Mouse (Mus musculus) CH12.LX (cell line): ENCODE data around the gene St8sia1. TPM values are rescaled to one million over a fixed set of nuclear protein-coding genes. Genes with fewer than 3 reads are reported as not detected.

Source experiments
- DNase-seq: peaks from one replicate; pipeline ENCODE4 v3.0.0-alpha.2; 2013; ENCODE audit errors: extremely low read depth
- H3K27ac ChIP-seq: 2 replicates; pipeline ENCODE4 v1.5.1; 2012; ENCODE audit warnings: low read depth, mild to moderate bottlenecking, control low read depth, moderate library complexity; ENCODE audit not compliant: insufficient read depth
- H3K27me3 ChIP-seq: replicated peaks from 2 replicates; pipeline ENCODE3; 2012; ENCODE audit warnings: inconsistent platforms
- H3K36me3 ChIP-seq, 2 experiments: replicated peaks in 1 of 2; 2 replicates each; pipeline versions ENCODE3 to v1.6.1; 2012; ENCODE audit warnings: inconsistent platforms in 1 of 2, low read length in 1 of 2, mild to moderate bottlenecking in 1 of 2, mixed read lengths in 1 of 2, moderate library complexity in 1 of 2; ENCODE audit not compliant: control insufficient read depth in 1 of 2, insufficient read depth in 1 of 2
- H3K4me1 ChIP-seq, 2 experiments: 2 replicates each; pipeline ENCODE4 v1.6.1; 2012; ENCODE audit warnings: inconsistent platforms in 1 of 2, moderate library complexity in 1 of 2; ENCODE audit not compliant: insufficient read depth in 2 of 2, control insufficient read depth in 1 of 2
- H3K4me2 ChIP-seq: 2 replicates; pipeline ENCODE4 v1.6.1; 2012; ENCODE audit warnings: low read depth, mild to moderate bottlenecking, control low read depth; ENCODE audit not compliant: poor library complexity, insufficient read depth, severe bottlenecking
- H3K4me3 ChIP-seq, 3 experiments: fragments of 150-350 bp in 1 of 3; sonication (generic) in 1 of 3; replicated peaks in 1 of 3; 2 replicates each; pipeline versions ENCODE3 to v1.5.1; 2011 to 2012; ENCODE audit warnings: low read depth in 2 of 3, low read length in 2 of 3, mild to moderate bottlenecking in 2 of 3, moderate library complexity in 2 of 3, control low read depth in 1 of 3, improper control_type of control experiment in 1 of 3, inconsistent platforms in 1 of 3, mixed read lengths in 1 of 3; ENCODE audit not compliant: poor library complexity in 1 of 3
- H3K79me2 ChIP-seq: replicated peaks from 2 replicates; pipeline ENCODE4 v1.6.1; 2012; ENCODE audit warnings: mild to moderate bottlenecking, moderate library complexity; ENCODE audit not compliant: control insufficient read depth, poor library complexity, insufficient read depth, severe bottlenecking; ENCODE audit errors: extremely low read depth
- H3K9ac ChIP-seq: 2 replicates; pipeline ENCODE4 v1.6.1; 2012; ENCODE audit warnings: low read depth, mild to moderate bottlenecking, control low read depth, moderate library complexity; ENCODE audit not compliant: insufficient read depth
- H3K9me3 ChIP-seq: replicated peaks from 2 replicates; pipeline ENCODE3; 2012; ENCODE audit warnings: low read length, inconsistent platforms, mixed read lengths
- CHD1 ChIP-seq: IDR thresholded peaks from 2 replicates; pipeline ENCODE4 v1.6.1; 2012; ENCODE audit warnings: low read depth, low read length, improper control_type of control experiment, inconsistent platforms
- EP300 ChIP-seq: IDR thresholded peaks from 2 replicates; pipeline ENCODE4 v1.6.1; 2011; ENCODE audit warnings: low read length, improper control_type of control experiment
- ETS1 ChIP-seq: conservative IDR thresholded peaks from 2 replicates; pipeline ENCODE4 v1.6.1; 2012; ENCODE audit warnings: low read depth, mild to moderate bottlenecking, inconsistent platforms, low read length, improper control_type of control experiment, moderate library complexity
- JUN ChIP-seq: IDR thresholded peaks from 2 replicates; pipeline ENCODE4 v1.6.1; 2011; ENCODE audit warnings: low read depth, mild to moderate bottlenecking, low read length, improper control_type of control experiment, moderate library complexity; ENCODE audit not compliant: insufficient read depth
- MAZ ChIP-seq: IDR thresholded peaks from 2 replicates; pipeline ENCODE4 v1.6.1; 2012; ENCODE audit warnings: low read depth, mild to moderate bottlenecking, inconsistent platforms, low read length, improper control_type of control experiment, moderate library complexity
- MXI1 ChIP-seq: IDR thresholded peaks from 2 replicates; pipeline ENCODE4 v1.6.1; 2011; ENCODE audit warnings: mild to moderate bottlenecking, low read depth, low read length, improper control_type of control experiment
- NELFE ChIP-seq: IDR thresholded peaks from 2 replicates; pipeline ENCODE4 v1.6.1; 2011; ENCODE audit warnings: low read depth, low read length, improper control_type of control experiment
- USF2 ChIP-seq: conservative IDR thresholded peaks from 2 replicates; pipeline ENCODE4 v1.6.1; 2011; ENCODE audit warnings: low read depth, low read length, improper control_type of control experiment
- dilution Hi-C: fragments of 300-500 bp; cut with MboI; formaldehyde crosslinking; loops from 2 replicates; pipeline ENCODE4 v1.14.3; 2020; ENCODE audit warnings: low sequenced_read_pairs; ENCODE audit not compliant: extremely low pct_unique_long_range_greater_than_20kb, extremely low pct_ligation_motif_present
- in situ Hi-C: fragments of 300-500 bp; cut with MboI; formaldehyde crosslinking; loops from 3 replicates; pipeline ENCODE4 v1.14.3; 2019; ENCODE audit warnings: low sequenced_read_pairs, low pct_ligation_motif_present, low pct_unique_long_range_greater_than_20kb, mixed read lengths
- polyA plus RNA-seq: library from polyadenylated mRNA; unstranded; fragments of >175 nt; gene quantifications from 2 replicates; pipeline ENCODE4 v1.2.1, GENCODE M21; 2012; ENCODE audit warnings: low read depth; ENCODE audit not compliant: insufficient read length
- total RNA-seq, 2 experiments: library from RNA; depleted of rRNA; stranded (reverse); fragments of 300-350 nt in 1 of 2; fragments of >200 nt in 1 of 2; gene quantifications; 2 replicates each; pipeline ENCODE4 v1.2.3; 2012 to 2014

The St8sia1 gene
- total and polyA plus RNA-seq, 3 experiments = 0.13 to 0.51 (median 0.20) TPM

DNA sequence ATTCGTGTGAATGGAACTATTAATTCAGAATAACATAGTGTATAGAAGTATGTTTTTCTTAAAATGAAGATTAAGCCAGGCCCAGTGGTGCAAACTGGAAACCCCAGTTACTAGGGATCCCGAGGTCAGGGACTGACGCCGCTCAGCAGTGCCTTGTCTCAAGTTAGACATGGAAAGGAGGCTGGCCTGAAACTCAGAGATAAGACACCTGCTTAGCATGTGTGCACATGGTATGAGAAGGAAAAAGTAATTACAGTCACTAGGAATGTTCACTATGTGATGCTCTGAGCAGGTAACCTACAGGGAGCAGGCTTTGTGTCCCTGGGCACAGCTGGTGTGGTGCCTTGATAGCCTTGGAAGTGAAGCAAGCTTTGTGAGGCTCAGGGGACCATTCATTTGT lies 192.6 kb downstream of the St8sia1 start:
- no peaks in the 10 kb centered on the region for H3K27me3 ChIP-seq

More for the DNA sequence above, 192.6 kb downstream of the St8sia1 start:
- in situ Hi-C loops (no loop called here), dilution Hi-C loops (no loop called here)
- peaks cover 64 to 94% of the 10 kb centered on the region in 2 experiments for H3K36me3 ChIP-seq
- H3K9ac ChIP-seq = no peak overlapping the region
- H3K27ac ChIP-seq = no peak overlapping the region
- no peak overlapping the region for H3K4me2 ChIP-seq
- H3K4me3 ChIP-seq = no peak overlapping the region
- H3K79me2 ChIP-seq = no peaks in the 10 kb centered on the region
- H3K9me3 ChIP-seq = no peaks in the 10 kb centered on the region
- H3K4me1 ChIP-seq = no peaks in the 10 kb centered on the region
- DNase-seq = no peak
- no peak for TF ChIP-seq MAZ
- TF ChIP-seq JUN = no peak
- TF ChIP-seq MXI1 = no peak
- TF ChIP-seq CHD1 = no peak
- TF ChIP-seq ETS1 = no peak
- TF ChIP-seq USF2 = no peak
- no peak for TF ChIP-seq EP300
- no peak for TF ChIP-seq NELFE
- TF ChIP-seq, all 38 proteins: peak for 0

Other genes with a start within 250 kb of the St8sia1 start
- gene Cmas, start 207.8 kb downstream of the St8sia1 start, total RNA-seq (2012; rRNA removed) = 37.3 and 39.5 TPM in 2 replicates
- 62.4 and 66.7 TPM in 2 replicates for gene Cmas, start 207.8 kb downstream of the St8sia1 start, total RNA-seq (2014; rRNA removed)
- 63.9 and 65.7 TPM in 2 replicates for gene Cmas, start 207.8 kb downstream of the St8sia1 start, polyA plus RNA-seq
- 0.08 and 0.25 TPM in 2 replicates for gene Sult6b2, start 159.9 kb downstream of the St8sia1 start, total RNA-seq (2012; rRNA removed)
- gene Sult6b2, start 159.9 kb downstream of the St8sia1 start, total RNA-seq (2014; rRNA removed) = 0.49 and 0.54 TPM in 2 replicates
- gene Sult6b2, start 159.9 kb downstream of the St8sia1 start, polyA plus RNA-seq = 1.1 and 1.8 TPM in 2 replicates
- gene C2cd5, start 135.7 kb upstream of the St8sia1 start, total RNA-seq (2012; rRNA removed) = 17.8 and 19.7 TPM in 2 replicates
- gene C2cd5, start 135.7 kb upstream of the St8sia1 start, total RNA-seq (2014; rRNA removed) = 19.1 and 20.8 TPM in 2 replicates
- 22.3 and 22.9 TPM in 2 replicates for gene C2cd5, start 135.7 kb upstream of the St8sia1 start, polyA plus RNA-seq
- 27.0 and 27.1 TPM in 2 replicates for gene Etnk1, start 202.8 kb upstream of the St8sia1 start, total RNA-seq (2012; rRNA removed)
- 33.4 and 35.1 TPM in 2 replicates for gene Etnk1, start 202.8 kb upstream of the St8sia1 start, total RNA-seq (2014; rRNA removed)
- gene Etnk1, start 202.8 kb upstream of the St8sia1 start, polyA plus RNA-seq = 28.4 and 32.8 TPM in 2 replicates